Mouse (Mus musculus) megakaryocyte, embryonic 14.5 days (primary cell): Measurements from ENCODE around the gene Fabp7. TPM values are rescaled to one million over a fixed set of nuclear protein-coding genes. Genes with fewer than 3 reads are reported as not detected.

Experiments used
- H3K27me3 ChIP-seq: replicated peaks from 2 replicates; pipeline ENCODE3; 2012; ENCODE audit warnings: inconsistent platforms
- H3K36me3 ChIP-seq: replicated peaks from 2 replicates; pipeline ENCODE3; 2012; ENCODE audit warnings: low read length, inconsistent platforms, mixed read lengths
- H3K4me1 ChIP-seq: 2 replicates; pipeline ENCODE4 v1.6.1; 2012; ENCODE audit warnings: inconsistent platforms
- H3K4me3 ChIP-seq: replicated peaks from 2 replicates; pipeline ENCODE3; 2012; ENCODE audit warnings: moderate library complexity, mild to moderate bottlenecking, inconsistent platforms
- H3K9me3 ChIP-seq: 2 replicates; pipeline ENCODE4 v1.6.1; 2012; ENCODE audit warnings: inconsistent platforms
- FLI1 ChIP-seq: IDR thresholded peaks from 2 replicates; pipeline ENCODE4 v1.6.1; 2012; ENCODE audit warnings: low read length, inconsistent platforms, mixed read lengths
- GATA1 ChIP-seq: IDR thresholded peaks from 3 replicates; pipeline ENCODE4 v1.6.1; 2012; ENCODE audit warnings: mixed read lengths, low read length, inconsistent platforms, borderline replicate concordance
- polyA plus RNA-seq: library from polyadenylated mRNA; stranded (reverse); fragments of >175 nt; gene quantifications from 2 replicates; pipeline ENCODE4 v1.2.3, GENCODE M21; 2012; ENCODE audit warnings: low replicate concordance; ENCODE audit not compliant: insufficient read depth

Gene Fabp7
- polyA plus RNA-seq, 1 experiment, result not detected

DNA sequence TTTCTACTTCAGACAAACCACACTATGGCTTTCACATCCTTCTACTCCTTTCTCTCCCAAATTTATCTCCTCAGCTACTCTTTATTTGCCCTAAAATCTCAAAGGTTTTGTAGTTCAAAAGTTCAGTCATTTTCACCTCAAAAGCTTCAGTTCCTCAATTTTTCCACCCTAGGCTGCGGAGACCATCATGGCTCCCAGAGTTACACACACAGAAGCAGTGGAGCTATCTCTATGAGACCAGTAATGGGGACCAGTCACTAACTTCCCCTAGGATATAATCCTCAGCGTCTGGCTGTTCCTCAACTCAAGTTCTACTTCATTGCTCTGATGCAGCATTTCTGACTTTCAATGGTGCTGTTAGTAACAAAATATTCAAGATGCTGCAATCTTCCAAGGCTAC is 25.7 kb upstream of the Fabp7 start:
- no peaks in the 10 kb centered on the region for H3K4me1 ChIP-seq
- H3K27me3 ChIP-seq, result no peaks in the 10 kb centered on the region
- no peaks in the 10 kb centered on the region for H3K9me3 ChIP-seq
- TF ChIP-seq GATA1 (no peak), FLI1 (no peak)
- no peak overlapping the region for H3K4me3 ChIP-seq
- no peaks in the 10 kb centered on the region for H3K36me3 ChIP-seq

DNA sequence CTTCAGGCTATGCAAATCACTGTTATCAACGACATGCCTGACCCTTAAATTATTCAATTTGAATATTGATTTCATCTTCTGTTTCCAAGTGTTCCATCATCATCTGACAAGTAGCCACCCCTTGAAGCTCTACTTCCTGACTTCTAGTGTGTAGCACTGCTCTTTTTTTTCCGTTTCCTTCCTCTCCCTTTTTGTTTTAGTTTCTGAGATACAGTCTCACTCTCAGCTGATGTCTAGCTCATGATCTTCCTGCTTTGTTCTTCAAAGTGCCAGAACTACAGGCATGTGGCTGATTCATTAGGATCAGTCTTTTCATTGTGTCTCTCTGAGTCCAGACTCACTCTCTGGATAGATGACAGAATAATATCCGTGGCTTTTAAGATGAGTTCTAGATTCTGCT is 24.0 kb upstream of the Fabp7 start:
- no peaks in the 10 kb centered on the region for H3K36me3 ChIP-seq
- no peak overlapping the region for H3K4me3 ChIP-seq
- H3K27me3 ChIP-seq, result no peaks in the 10 kb centered on the region
- TF ChIP-seq GATA1 (no peak), FLI1 (no peak)
- H3K4me1 ChIP-seq, result no peaks in the 10 kb centered on the region
- no peaks in the 10 kb centered on the region for H3K9me3 ChIP-seq

DNA sequence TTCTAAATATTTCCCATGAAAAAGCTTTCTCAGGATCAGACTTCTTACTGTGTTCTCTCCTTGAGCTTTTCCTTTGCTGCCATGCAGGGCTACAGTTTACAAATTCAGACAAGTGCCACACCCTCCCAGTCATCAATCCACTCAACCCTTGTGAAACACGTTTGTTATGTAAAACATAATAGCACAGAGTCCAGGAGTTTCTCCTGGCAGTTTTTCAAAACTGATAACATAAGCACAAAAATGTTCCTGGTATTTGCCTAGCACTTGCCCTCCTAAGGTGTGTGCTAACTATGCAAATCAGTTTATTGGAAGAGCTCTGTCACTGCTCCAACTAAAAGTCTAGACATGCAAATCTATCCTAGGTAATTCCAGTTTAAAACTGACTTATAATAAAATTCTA is 21.6 kb upstream of the Fabp7 start:
- TF ChIP-seq FLI1, result no peak
- TF ChIP-seq GATA1, result no peak
- H3K27me3 ChIP-seq, result no peaks in the 10 kb centered on the region
- no peaks in the 10 kb centered on the region for H3K4me1 ChIP-seq
- no peak overlapping the region for H3K4me3 ChIP-seq
- no peaks in the 10 kb centered on the region for H3K36me3 ChIP-seq
- no peaks in the 10 kb centered on the region for H3K9me3 ChIP-seq

DNA sequence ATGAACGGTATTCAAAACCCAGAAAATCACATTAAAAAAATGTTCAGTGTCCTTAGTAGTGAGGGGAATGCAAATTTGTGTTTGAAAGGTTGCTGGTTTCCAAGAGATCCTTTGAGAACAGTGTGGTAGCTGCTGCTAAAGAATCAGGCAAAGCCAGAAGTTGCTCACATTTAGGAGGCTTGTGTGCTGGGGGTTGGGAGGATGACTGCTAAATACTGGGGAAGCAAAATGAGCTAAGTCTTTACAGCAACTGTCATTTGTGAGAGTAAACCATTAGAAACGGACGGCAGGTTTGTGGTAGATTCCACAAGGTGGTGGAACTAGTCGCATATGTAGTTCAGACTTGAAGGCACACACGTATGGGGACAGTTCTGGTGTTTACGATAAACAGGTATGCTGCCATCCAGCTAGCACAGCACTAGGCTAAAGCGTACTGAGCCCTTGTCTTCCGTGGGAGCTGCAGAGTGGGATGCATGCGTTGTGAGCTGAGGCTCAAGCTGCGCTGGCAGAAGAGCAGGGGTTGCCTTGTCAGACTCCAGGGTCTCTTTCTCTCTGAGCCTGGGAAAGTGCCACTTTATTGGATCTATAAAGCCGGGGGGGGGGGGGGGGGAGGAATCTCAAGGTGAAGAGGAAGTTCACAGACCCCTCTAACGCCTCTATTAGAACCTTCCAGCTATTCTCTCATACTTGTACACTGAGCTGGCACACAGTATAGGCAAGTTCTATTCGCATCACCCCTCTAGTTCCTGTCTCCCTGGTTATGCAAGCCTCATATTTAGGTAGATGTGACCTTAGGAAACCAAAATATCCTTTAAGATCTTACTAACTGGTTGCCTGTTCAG is 1.2 kb upstream of the Fabp7 start:
- no peaks in the 10 kb centered on the region for H3K36me3 ChIP-seq
- no peaks in the 10 kb centered on the region for H3K27me3 ChIP-seq
- no peak for TF ChIP-seq GATA1
- no peak for TF ChIP-seq FLI1
- peaks cover 5% of the 10 kb centered on the region; the same call in 1 of the 2 replicates for H3K9me3 ChIP-seq
- H3K4me3 ChIP-seq, result no peak overlapping the region
- H3K4me1 ChIP-seq, result no peaks in the 10 kb centered on the region

DNA sequence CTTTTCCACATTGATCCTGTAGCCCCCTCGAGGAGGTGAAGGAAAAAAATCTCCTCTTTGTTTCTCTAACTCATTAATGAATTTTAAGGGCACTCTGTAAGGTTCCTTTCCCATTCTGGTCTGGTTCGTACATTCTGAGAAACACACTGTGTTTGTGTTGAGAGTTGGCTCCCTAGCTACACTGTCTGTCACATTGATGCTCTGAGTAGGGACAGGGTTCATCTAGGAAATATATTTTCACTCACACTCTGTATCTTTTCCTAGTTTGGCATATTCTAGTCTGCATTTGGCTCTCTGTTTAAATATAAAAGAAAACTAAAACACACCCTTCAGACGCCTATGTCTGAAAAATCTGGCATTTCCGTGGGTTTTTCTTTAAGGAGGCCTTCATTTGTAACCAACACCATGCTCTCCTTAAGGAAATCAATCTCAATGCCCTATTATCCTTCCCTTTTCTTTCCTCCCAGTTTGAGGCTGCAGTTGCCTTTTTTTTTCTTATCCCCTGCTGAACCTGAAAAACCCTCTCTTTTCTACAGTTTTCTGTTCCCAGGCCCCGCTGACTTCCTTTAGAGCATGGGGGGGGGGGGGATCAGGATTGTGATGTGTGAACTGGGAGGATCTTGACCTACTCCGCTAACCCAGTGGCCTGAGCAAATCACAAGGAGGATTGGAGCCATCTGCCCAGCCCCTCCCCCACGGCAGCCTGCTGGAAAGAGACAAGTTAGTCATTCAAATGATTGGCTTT is 378 bp upstream of the Fabp7 start:
- Histone ChIP-seq H3K4me1 (no peaks in the 10 kb centered on the region), H3K36me3 (no peaks in the 10 kb centered on the region), H3K4me3 (no peak overlapping the region), H3K9me3 (peaks cover 5% of the 10 kb centered on the region; the same call in 1 of the 2 replicates), H3K27me3 (no peaks in the 10 kb centered on the region)
- TF ChIP-seq GATA1 (no peak), FLI1 (no peak)

DNA sequence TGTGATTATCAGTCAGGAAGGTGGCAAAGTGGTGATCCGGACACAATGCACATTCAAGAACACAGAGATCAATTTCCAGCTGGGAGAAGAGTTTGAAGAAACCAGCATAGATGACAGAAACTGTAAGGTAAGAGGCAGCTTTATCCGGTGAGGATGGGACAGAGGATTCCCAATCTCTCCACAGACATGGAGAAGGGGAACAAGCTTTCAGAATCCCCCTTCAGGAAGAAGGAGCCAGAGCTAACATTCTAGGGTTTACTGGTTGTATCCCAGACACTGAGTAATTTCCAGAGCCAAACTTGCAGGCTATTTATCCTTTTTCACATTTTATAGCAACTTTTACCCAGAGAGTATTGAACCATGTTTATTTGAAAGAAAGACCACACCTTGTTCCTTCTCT is 871 bp downstream of the Fabp7 start:
- no peaks in the 10 kb centered on the region for H3K4me1 ChIP-seq
- H3K36me3 ChIP-seq, result no peaks in the 10 kb centered on the region
- no peaks in the 10 kb centered on the region for H3K27me3 ChIP-seq
- peaks cover 5% of the 10 kb centered on the region; the same call in 1 of the 2 replicates for H3K9me3 ChIP-seq
- no peak overlapping the region for H3K4me3 ChIP-seq
- TF ChIP-seq FLI1, result no peak
- no peak for TF ChIP-seq GATA1

DNA sequence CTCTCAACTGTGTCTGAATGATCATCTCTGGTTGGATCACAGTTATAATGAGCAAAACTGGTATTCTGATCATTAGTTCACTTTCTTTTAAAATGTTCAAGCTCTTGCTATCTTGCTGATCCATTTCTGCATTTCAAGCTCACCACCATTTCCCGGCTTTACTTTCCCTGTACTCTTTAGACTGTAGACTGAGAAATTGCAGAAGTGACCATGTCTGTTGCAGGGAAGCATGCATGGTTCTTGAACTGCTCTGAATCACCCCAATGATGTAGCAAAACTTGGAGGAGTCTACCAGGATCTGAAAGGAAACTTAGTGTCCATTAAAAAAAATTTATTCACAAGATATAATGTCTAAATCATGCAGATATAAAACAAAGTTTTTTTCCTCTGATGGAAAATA is 8.3 kb downstream of the Fabp7 start:
- no peak for TF ChIP-seq FLI1
- no peak for TF ChIP-seq GATA1
- Histone ChIP-seq H3K4me3 (no peak overlapping the region), H3K9me3 (no peaks in the 10 kb centered on the region)

DNA sequence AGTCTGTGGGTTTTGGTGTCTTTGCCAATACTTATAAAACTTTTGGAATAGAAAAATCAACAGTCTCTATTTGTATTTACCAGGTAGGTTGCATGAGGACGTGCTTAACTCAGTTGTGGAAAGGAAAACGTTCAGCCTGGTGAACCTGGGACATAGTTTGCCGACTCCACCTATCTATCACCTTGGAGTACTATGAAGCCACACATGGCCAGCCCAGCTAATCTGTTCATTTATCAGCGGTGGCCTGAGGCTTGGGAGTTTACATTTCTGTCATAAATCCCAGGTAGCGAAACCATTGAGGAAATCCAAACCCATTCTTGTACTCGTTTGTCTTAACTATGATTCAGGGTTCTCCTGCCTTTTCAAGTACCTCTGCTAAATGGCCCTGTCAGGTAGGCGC is 9.3 kb downstream of the Fabp7 start, which contains the start of gene Smpdl3a:
Gene Smpdl3a, plus strand, starts transcription at position 318 of the 400 bp plus-strand sequence.
- no peaks in the 10 kb centered on the region for H3K9me3 ChIP-seq
- no peaks in the 10 kb centered on the region for H3K36me3 ChIP-seq
- H3K27me3 ChIP-seq, result peaks cover 2% of the 10 kb centered on the region
- H3K4me3 ChIP-seq, result peak within 1 kb of the TSS; percentile 91
- peaks cover 5% of the 10 kb centered on the region for H3K4me1 ChIP-seq
- no peak for TF ChIP-seq GATA1
- no peak for TF ChIP-seq FLI1

More for the DNA sequence above, 8.3 kb downstream of the Fabp7 start:
- peaks cover 2% of the 10 kb centered on the region for H3K27me3 ChIP-seq
- H3K36me3 ChIP-seq, result no peaks in the 10 kb centered on the region
- H3K4me1 ChIP-seq, result peaks cover 5% of the 10 kb centered on the region

DNA sequence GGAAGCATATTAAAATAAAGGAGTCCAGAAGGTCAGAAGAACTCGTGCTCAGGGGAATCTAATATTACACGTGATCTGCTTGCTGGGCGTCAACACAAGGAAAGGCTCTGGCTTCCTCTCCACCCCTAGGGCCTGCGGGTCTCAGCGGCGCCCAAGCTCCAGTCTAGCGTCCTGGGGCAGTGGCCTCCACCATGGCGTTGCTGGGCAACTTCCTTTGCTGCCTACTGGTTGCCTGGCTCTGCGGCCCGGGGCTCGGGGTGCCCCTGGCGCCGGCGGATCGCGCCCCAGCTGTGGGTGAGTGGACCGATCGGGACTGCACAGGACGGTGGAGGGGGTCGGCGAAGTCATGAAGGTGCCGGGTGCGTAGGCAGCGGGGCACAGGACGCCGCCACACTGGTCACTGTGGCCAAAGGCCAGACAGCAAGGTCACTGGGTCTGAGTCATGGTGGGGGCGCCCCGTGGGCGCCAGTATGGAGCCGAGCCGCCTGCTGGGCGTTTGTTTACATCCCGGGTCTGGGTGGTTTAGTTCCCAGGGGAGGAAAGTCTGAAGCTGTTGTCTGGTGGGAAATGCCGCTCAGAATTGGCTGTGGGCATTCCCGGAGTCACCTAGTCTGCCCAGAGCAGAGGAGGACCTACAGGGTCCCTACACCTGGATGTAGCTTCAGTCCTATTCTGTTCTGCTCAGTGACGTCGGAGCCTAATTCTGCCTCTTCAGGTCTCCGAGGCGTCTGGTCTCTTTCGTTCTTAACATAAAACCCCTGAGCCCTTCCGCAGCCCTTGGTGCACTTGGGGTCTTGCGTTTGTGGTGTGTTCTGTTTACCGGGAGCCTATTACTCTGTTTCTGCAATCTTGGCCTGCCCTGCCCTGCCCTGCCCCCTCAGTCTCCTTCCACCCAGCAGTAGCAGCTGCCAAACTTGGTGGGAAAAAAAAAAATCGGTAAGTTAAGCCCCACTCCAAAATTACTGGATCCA is 10.1 kb downstream of the Fabp7 start:
- Histone ChIP-seq H3K4me3 (peak overlapping the region; percentile 91), H3K36me3 (no peaks in the 10 kb centered on the region)
- no peak for TF ChIP-seq GATA1
- TF ChIP-seq FLI1, result no peak

More for the DNA sequence above, 10.1 kb downstream of the Fabp7 start:
- H3K9me3 ChIP-seq, result no peaks in the 10 kb centered on the region
- H3K27me3 ChIP-seq, result peaks cover 2% of the 10 kb centered on the region
- H3K4me1 ChIP-seq, result peaks cover 5% of the 10 kb centered on the region
